8 mouse cellular contexts compared by ENCODE assay signal in the genomic region with DNA sequence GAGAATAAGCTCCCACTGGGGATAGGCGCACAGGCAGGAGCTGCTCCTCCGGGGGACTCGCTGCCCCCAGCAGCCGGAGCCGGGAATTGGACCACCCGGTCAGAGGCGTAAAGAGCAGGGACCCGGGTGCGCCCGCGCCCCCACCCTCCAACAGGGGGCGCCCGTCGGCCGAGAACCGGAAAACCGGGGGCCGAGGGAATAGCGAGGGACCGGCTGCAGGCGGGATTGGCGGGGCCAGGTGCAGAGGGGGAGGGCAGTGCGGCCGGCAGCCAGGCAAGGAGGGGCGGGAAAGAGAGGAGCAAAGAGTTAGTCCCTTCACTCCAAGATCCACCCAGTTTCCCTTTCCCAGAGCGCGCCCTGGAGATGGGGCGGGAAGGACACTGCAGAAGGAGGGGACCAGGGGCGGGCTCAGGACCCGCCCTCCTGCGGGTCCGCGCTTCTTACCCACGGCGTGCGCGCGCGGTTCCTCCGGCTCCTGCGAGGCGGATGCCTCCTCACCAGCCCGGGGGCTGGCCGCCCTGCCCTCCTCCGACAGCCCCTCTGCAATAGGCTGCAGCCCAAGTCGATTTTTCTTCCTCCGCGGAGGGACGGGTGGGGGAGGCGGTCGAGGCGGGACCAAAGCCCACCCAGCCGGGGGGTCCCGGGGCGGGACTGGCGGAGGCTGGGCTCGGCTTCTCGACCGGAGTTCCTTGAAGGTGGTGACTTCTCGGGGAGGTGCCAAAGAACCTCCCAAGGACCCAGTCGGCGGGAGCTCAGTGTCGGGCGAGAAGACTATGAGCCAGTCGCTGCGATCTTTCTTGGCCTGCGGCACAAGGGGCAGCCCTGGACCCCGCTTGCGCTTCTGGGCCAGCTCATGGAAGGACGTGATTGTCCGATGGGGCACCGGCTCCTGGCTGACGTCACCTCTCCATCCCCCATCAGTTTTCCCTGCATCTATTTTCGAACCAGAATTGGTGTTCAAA. TPM values are rescaled to one million over a fixed set of nuclear protein-coding genes. Genes with fewer than 3 reads are reported as not detected.
DNase-seq lines count a peak whose midpoint lies in the region; ATAC-seq and TF ChIP-seq lines count a peak whose summit lies in the region.

No protein-coding gene starts in this region.

- peak overlapping the region; percentile 69 for H3K27ac ChIP-seq in forebrain, embryonic 12.5 days
- H3K27ac ChIP-seq in heart, postnatal 0 days (ENCODE audit: low read depth): peak overlapping the region; percentile 28; the same call in 1 of the 2 replicates
- H3K27ac ChIP-seq in liver, postnatal 0 days (ENCODE audit: low read depth): peak overlapping the region; percentile 48; the same call in 1 of the 2 replicates
- peak overlapping the region; percentile 78 for H3K27ac ChIP-seq in neural tube, embryonic 15.5 days (replicated peaks)

- H3K9me3 ChIP-seq in forebrain, embryonic 12.5 days: no peaks in the 10 kb centered on the region
- no peaks in the 10 kb centered on the region for H3K9me3 ChIP-seq in heart, postnatal 0 days (replicated peaks; ENCODE audit: control insufficient read depth, low read length)
- no peaks in the 10 kb centered on the region for H3K9me3 ChIP-seq in liver, postnatal 0 days (ENCODE audit: low read length)
- no peaks in the 10 kb centered on the region for H3K9me3 ChIP-seq in neural tube, embryonic 15.5 days (replicated peaks)

- peaks cover 51% of the 10 kb centered on the region for H3K4me1 ChIP-seq in forebrain, embryonic 12.5 days
- H3K4me1 ChIP-seq in heart, postnatal 0 days (ENCODE audit: control insufficient read depth, insufficient read depth): peaks cover 9% of the 10 kb centered on the region; the same call in 1 of the 2 replicates
- H3K4me1 ChIP-seq in liver, postnatal 0 days (ENCODE audit: insufficient read depth): peaks cover 32% of the 10 kb centered on the region
- H3K4me1 ChIP-seq in neural tube, embryonic 15.5 days: peaks cover 56% of the 10 kb centered on the region

- WGBS in forebrain, embryonic 12.5 days: under 1% methylated on average over 70 of the region's 74 CpGs
- WGBS in heart, postnatal 0 days: under 1% methylated on average over 74 of the region's 74 CpGs
- 2% methylated on average over 56 of the region's 74 CpGs for WGBS in liver, postnatal 0 days (ENCODE audit: insufficient replicate concordance)
- WGBS in neural tube, embryonic 15.5 days: 1% methylated on average over 66 of the region's 74 CpGs

- peak overlapping the region; percentile 63 for H3K4me3 ChIP-seq in forebrain, embryonic 12.5 days (replicated peaks)
- H3K4me3 ChIP-seq in heart, postnatal 0 days (ENCODE audit: low read depth, low read length): peak overlapping the region; percentile 70
- peak overlapping the region; percentile 73 for H3K4me3 ChIP-seq in liver, postnatal 0 days (ENCODE audit: low read depth, low read length)
- peak overlapping the region; percentile 61 for H3K4me3 ChIP-seq in neural tube, embryonic 15.5 days (replicated peaks)

- peak overlapping the region; percentile 82 for H3K9ac ChIP-seq in forebrain, embryonic 12.5 days
- peak overlapping the region; percentile 59 for H3K9ac ChIP-seq in heart, postnatal 0 days (replicated peaks; ENCODE audit: low read depth, low read length)
- peak overlapping the region; percentile 69 for H3K9ac ChIP-seq in liver, postnatal 0 days (replicated peaks)
- peak overlapping the region; percentile 78 for H3K9ac ChIP-seq in neural tube, embryonic 15.5 days (replicated peaks)

- peaks cover 45% of the 10 kb centered on the region for H3K36me3 ChIP-seq in forebrain, embryonic 12.5 days (replicated peaks)
- peaks cover 11% of the 10 kb centered on the region for H3K36me3 ChIP-seq in heart, postnatal 0 days (replicated peaks; ENCODE audit: control insufficient read depth, insufficient read depth, low read length)
- peaks cover 19% of the 10 kb centered on the region for H3K36me3 ChIP-seq in liver, postnatal 0 days (replicated peaks; ENCODE audit: insufficient read depth, low read length)
- peaks cover 51% of the 10 kb centered on the region for H3K36me3 ChIP-seq in neural tube, embryonic 15.5 days

- peak; percentile 36 for ATAC-seq in cerebellum, adult (ENCODE audit: insufficient number of reproducible peaks, low FRiP score, low TSS enrichment)
- ATAC-seq in forebrain, embryonic 12.5 days (ENCODE audit: low FRiP score): peak; percentile 60
- ATAC-seq in heart, postnatal 0 days (ENCODE audit: insufficient read depth, low read depth): peak; percentile 66
- ATAC-seq in liver, postnatal 0 days: peak; percentile 59
- peak; percentile 32 for ATAC-seq in neural tube, embryonic 15.5 days (ENCODE audit: low FRiP score)

- H3K27me3 ChIP-seq in forebrain, embryonic 12.5 days: peaks cover 44% of the 10 kb centered on the region
- H3K27me3 ChIP-seq in heart, postnatal 0 days (ENCODE audit: control insufficient read depth, insufficient read depth, low read length): peaks cover 27% of the 10 kb centered on the region
- H3K27me3 ChIP-seq in liver, postnatal 0 days (ENCODE audit: insufficient read depth, low read length): peaks cover 24% of the 10 kb centered on the region
- H3K27me3 ChIP-seq in neural tube, embryonic 15.5 days (replicated peaks): no peaks in the 10 kb centered on the region

- H3K4me2 ChIP-seq in forebrain, embryonic 12.5 days: peak overlapping the region; percentile 98
- H3K4me2 ChIP-seq in heart, postnatal 0 days (ENCODE audit: low read depth, low read length): peak overlapping the region; percentile 95
- H3K4me2 ChIP-seq in liver, postnatal 0 days (ENCODE audit: low read depth, low read length): peak overlapping the region; percentile 100
- peak overlapping the region; percentile 98 for H3K4me2 ChIP-seq in neural tube, embryonic 15.5 days

- peak; percentile 84 for DNase-seq in ES-CJ7 (ENCODE audit: low read depth, low spot score)
- peak; percentile 61 for DNase-seq in heart, postnatal 0 days (ENCODE audit: low spot score)
- DNase-seq in kidney, postnatal 4 days: peak; percentile 84 to 89
- peak; percentile 86 for DNase-seq in liver, postnatal 0 days
- peak; percentile 83 for DNase-seq in testis, postnatal 14 days (ENCODE audit: low spot score)

- no peak for TF ChIP-seq EP300 in heart, postnatal 0 days (IDR thresholded peaks at IDR 0.05; ENCODE audit: low read depth)
- TF ChIP-seq EP300 in liver, postnatal 0 days (IDR thresholded peaks at IDR 0.05; ENCODE audit: low read depth): no peak

- peak; percentile 66 for TF ChIP-seq CTCF in heart, postnatal 0 days (IDR thresholded peaks at IDR 0.05; ENCODE audit: low read depth)
- peak; percentile 89 for TF ChIP-seq CTCF in liver, postnatal 0 days (IDR thresholded peaks at IDR 0.05; ENCODE audit: low read depth)

RNA-seq across cellular contexts. Expression of a gene that starts 2.1 kb away (rescaled TPM):
- polyA plus RNA-seq in forebrain, embryonic 12.5 days (2016; fragmentation: Nextera tagmentation; extraction: Ambion mirVana): 36.0 and 40.0 TPM in 2 replicates
- 8.7 and 9.8 TPM in 2 replicates for total RNA-seq in heart, postnatal 0 days (2014; rRNA removed; ENCODE audit: low replicate concordance)
- 8.5 and 8.6 TPM in 2 replicates for polyA plus RNA-seq in heart, postnatal 0 days (2015; fragmentation: Nextera tagmentation; extraction: Ambion mirVana)
- polyA plus RNA-seq in liver, postnatal 0 days (2015; fragmentation: Nextera tagmentation; extraction: Ambion mirVana): 2.4 and 2.5 TPM in 2 replicates
- 93.2 and 114 TPM in 2 replicates for polyA plus RNA-seq in neural tube, embryonic 15.5 days (2015; fragmentation: Nextera tagmentation; extraction: Ambion mirVana)

RNA-seq across cellular contexts. Expression of a gene that starts 9.9 kb away (rescaled TPM):
- polyA plus RNA-seq in forebrain, embryonic 12.5 days (2016; fragmentation: Nextera tagmentation; extraction: Ambion mirVana): 0.12 TPM in 1 of 2 replicates, not detected in the other
- not detected in 2 replicates for total RNA-seq in heart, postnatal 0 days (2014; rRNA removed; ENCODE audit: low replicate concordance)
- polyA plus RNA-seq in heart, postnatal 0 days (2015; fragmentation: Nextera tagmentation; extraction: Ambion mirVana): not detected in 2 replicates
- not detected in 2 replicates for polyA plus RNA-seq in liver, postnatal 0 days (2015; fragmentation: Nextera tagmentation; extraction: Ambion mirVana)
- not detected in 2 replicates for polyA plus RNA-seq in neural tube, embryonic 15.5 days (2015; fragmentation: Nextera tagmentation; extraction: Ambion mirVana)

RNA-seq across cellular contexts. Expression of a gene that starts 10.8 kb away (rescaled TPM):
- 292 and 322 TPM in 2 replicates for polyA plus RNA-seq in forebrain, embryonic 12.5 days (2016; fragmentation: Nextera tagmentation; extraction: Ambion mirVana)
- 111 and 131 TPM in 2 replicates for total RNA-seq in heart, postnatal 0 days (2014; rRNA removed; ENCODE audit: low replicate concordance)
- 72.8 and 81.1 TPM in 2 replicates for polyA plus RNA-seq in heart, postnatal 0 days (2015; fragmentation: Nextera tagmentation; extraction: Ambion mirVana)
- 75.8 and 82.2 TPM in 2 replicates for polyA plus RNA-seq in liver, postnatal 0 days (2015; fragmentation: Nextera tagmentation; extraction: Ambion mirVana)
- 437 and 499 TPM in 2 replicates for polyA plus RNA-seq in neural tube, embryonic 15.5 days (2015; fragmentation: Nextera tagmentation; extraction: Ambion mirVana)

RNA-seq across cellular contexts. Expression of a gene that starts 45.0 kb away (rescaled TPM):
- polyA plus RNA-seq in forebrain, embryonic 12.5 days (2016; fragmentation: Nextera tagmentation; extraction: Ambion mirVana): 0.09 and 0.22 TPM in 2 replicates
- total RNA-seq in heart, postnatal 0 days (2014; rRNA removed; ENCODE audit: low replicate concordance): not detected in 2 replicates
- 0.04 TPM in 1 of 2 replicates, not detected in the other for polyA plus RNA-seq in heart, postnatal 0 days (2015; fragmentation: Nextera tagmentation; extraction: Ambion mirVana)
- 18.6 and 27.8 TPM in 2 replicates for polyA plus RNA-seq in liver, postnatal 0 days (2015; fragmentation: Nextera tagmentation; extraction: Ambion mirVana)
- polyA plus RNA-seq in neural tube, embryonic 15.5 days (2015; fragmentation: Nextera tagmentation; extraction: Ambion mirVana): 0.06 and 1.4 TPM in 2 replicates

Comparison
In these comparisons a context has a peak if more than half of its experiments do, and no peak if none do; other contexts are left out.
1. Peak in every context shown above with its lines: DNase-seq, ATAC-seq, H3K4me3 ChIP-seq and H3K27ac ChIP-seq.
2. H3K27ac ChIP-seq: peak in every context shown above with its lines; median percentile 78 in neural tube, embryonic 15.5 days; 69 in forebrain, embryonic 12.5 days; 48 in liver, postnatal 0 days; 28 in heart, postnatal 0 days.